Mouse (Mus musculus) ovary, postnatal 36 days (tissue): ENCODE results near the gene B2m.
"Not testable (repeated sequence)": the region's sequence is repeated elsewhere in the genome, so short reads cannot be mapped to it uniquely, and the experiment has no call there.

ENCODE experiments used
- DNase-seq: peaks from one replicate; pipeline ENCODE4 v3.0.0; 2022; ENCODE audit warnings: low spot score, mixed read lengths

The B2m gene

DNA sequence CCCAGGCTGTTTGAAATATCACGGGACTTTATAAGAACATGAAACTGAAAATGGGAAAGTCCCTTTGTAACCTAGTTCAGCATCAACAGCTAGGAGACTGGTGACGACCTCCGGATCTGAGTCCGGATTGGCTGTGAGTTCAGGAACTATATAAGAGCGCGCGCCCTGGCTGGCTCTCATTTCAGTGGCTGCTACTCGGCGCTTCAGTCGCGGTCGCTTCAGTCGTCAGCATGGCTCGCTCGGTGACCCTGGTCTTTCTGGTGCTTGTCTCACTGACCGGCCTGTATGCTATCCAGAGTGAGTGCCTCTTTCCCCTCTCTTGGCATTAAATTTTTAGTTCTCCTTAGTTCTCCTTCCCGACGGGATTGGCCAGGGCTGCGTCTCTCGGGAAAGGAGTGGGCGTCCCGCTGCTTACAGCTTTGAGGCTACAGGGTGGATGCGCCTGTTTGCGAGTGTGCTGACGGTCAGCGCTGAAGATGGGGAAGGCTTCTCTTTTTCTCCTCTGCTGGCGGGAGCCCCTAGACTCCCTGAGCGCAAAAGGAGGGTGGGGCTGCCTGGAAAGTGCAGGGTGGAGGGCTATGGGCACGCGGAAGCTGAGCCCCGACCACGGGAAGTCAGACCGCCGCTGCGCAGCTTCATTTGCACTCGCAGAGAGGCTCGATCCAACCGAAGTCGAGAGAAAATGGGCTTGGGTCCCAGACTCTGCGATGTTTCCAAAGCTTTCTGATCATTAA lies at the start of gene B2m:
B2m (plus strand) TSS at position 179 of the 734 bp plus-strand sequence.
- DNase-seq = peak; percentile 90

DNA sequence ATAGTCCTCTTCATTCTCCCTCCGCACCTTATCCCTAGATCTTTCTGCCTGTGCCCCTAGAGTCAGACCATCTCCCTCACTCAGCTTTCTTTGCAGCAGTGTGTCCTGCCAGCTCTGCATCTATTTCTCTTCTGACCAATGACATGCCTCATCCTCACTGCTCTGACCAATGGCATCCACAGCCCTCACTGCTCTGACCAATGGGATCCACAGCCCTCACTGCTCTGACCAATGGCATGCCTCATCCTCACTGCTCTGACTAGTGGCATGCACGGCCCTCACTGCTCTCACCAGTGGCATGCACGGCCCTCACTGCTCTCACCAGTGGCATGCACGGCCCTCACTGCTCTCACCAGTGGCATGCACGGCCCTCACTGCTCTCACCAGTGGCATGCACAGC lies 49.8 kb upstream of the B2m start:
- DNase-seq = not testable (repeated sequence)

DNA sequence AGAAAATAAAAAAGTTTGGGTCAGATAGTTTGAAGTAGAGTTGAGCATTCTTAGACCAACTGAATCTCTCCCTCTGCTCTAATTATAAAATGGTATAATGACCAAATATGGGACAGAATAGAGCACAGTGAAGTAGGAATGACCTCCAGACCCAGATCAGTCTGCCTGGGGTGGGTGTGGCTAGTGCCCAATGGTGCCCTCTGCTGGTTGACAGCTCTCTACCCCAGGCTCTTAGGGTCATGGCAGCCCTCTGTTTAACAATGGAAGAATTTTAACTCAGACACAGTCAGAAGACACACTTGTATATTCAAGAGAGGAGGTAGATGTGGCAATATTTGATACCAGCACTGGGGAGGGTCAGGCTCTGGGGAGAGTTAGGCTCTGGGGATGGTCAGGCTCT lies 45.4 kb upstream of the B2m start:
- DNase-seq = no peak

DNA sequence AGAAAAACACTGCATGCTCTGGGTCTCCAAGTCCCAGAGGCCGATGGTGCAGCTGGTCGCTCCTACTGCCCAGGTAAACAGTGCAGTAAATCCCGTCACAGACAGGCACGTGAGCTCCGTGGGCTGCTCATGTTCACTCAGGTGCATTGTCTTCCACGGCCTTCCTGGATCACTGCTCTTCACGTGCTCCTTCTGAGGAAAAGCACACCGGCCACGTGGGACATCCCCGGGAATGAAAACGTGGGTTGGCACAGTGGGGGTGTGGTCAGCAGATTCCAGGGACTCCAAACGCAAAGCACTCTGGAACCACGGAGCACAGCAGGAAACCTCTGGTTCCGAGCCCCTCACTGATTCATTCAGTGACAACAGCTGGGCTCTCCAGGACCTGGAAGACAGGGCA lies 39.4 kb upstream of the B2m start:
- no peak for DNase-seq

DNA sequence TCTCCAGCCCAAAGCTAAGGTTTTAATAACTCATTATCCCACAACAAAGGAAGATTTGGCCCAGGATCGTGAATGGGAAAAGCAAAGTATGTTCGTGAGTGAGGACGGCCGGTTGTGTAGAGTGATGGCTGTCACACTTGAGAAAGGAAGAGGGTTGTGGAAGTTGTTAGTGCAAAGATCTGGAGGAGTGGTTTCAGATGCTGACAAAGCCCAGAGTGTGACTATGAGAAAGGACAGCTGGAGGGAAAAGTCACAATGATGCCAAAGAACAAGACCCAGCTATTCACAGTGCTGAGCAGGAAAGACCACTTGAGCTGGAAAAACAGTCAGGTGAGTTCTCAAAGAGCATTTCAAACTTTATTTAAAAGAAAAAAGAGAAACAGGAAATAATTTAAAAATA lies 37.8 kb upstream of the B2m start:
- DNase-seq = no peak

DNA sequence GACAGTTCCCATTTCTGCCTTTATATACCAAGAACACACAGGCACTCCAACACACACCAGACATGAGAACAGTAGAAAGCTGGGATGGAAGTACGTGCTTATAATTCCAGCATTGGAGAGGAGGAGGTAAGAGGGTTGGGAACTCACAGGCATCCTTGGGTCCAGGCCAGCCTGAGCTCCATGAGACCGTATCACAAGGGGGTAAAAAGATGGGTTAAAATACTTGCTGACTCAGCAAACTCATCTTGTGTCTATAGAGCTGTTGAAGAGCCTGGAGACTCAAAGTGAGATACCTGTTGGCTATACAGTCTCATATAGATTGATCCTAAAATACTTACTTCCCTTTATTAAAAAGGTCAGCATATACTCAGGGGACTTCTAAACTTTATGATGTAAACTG lies 30.6 kb upstream of the B2m start:
- no peak for DNase-seq

DNA sequence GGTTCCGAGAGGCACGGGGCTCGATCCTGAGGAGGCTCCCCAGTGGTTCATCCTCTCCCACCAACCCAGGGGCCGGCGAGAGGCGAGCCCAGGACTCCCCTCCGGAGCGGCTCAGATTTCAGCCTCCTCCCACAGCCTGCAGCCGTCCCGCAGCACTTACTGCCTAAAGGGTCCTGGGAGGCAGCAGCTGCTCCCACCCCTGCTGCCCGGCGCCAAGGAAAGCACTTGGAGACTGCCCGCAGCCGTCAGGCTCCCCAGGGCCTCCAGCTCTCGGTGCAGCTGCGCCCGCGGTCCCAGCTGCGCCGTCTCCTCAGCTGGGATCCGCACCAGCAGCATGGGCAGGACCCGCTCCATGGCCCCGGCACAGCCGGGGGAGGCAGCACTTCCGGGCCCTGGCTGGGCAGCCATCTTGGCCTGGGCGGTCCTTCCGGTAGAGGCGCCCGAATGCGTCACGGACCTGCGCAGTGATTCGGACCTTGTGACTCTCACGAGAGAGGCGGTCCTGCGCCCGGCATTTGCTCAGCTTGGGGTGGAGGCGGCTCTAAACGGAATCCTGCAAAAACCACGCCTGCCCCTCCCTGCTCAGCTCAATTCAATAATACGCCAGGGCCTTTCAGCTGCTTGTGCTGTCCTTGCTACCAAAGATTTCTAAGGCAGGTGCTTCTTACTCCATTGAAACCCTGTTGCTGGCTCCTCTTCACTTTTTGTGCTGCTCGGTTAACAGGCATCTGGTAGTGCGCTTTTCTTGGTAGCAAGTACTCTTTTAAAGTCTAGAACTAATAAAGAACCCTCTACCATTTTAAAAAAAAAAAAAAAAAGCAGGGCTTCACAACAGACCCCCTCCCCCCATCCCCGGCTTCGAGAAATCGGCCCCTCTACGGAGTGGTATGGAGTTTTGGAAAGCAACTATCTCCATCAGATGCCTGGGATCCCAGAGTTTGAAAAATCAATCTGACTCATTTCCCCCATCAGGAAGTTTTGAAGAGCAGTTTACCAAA lies 29.2 kb upstream of the B2m start, which contains the start of gene Spg11:
Spg11 (minus strand) TSS at position 426 of the 998 bp plus-strand sequence.
- DNase-seq = peak; percentile 97

DNA sequence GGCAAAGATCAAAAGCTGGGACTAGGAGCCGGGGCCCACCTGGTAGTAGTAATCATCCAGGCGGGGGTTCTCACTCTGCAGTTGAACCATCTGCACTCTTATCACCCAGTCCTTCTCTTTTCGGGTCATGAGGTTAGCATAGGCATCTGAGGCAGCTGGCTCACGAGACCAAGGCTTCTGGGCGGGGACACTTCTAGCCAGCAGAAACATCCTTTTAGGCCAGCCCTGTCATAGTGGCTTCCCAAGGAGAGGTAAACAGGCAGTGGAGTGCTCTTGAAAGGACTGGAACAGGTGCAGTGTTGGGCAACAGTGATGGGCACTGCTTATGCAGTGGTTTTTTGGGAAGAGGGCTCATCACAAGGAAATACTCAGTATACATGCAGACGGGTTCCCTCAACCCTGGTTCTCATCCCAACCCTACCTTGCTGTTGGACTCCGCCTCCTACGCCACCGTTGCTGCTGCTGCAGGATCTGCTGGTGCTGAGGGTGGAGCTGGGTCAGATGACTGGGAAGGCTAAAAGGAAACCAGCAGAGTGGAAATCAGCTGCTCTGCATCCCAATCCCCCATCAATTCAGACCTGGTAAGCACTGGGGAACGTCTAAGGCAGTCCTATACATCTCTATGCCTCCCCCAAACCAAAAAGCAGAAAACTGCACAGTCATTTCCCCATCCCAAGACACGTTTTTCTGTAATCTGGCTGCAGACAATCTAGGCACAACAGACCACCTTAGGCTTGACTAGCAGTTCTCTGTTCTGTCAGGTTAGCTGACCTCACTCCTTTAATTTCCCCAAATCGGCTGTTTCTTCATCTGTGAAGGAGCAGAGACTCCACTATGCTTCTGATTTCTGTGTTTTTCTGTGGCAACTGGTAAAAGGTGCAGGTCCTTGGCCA lies 21.6 kb upstream of the B2m start:
- DNase-seq = no peak

DNA sequence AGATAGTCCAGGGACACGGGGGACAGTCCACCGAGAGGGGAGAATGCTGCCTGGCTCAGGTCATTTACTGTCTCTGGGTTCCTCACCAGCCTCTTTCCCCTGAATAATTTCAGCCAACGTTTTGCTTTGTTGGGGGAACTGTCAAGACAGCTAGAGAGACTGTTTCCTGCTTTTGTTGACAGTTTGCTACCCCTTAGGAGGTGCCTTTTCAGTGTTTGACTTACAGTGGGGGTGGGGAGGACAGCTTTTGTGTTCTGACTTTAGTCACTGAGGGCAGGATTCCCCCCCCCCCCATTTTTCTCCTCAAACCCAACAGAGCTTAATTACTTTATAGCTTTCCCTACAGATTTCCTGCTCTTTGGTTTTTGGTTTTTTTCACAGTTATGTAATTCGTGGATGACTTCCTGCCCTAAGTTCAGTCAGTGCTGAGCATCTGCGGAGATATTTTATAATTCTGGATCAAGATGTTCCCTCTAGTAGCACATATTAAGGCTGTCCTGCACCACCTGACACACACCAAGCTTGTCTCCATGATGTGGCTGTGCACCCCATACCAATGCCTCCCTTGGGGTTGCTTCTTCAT lies 20.6 kb upstream of the B2m start:
- DNase-seq = no peak

DNA sequence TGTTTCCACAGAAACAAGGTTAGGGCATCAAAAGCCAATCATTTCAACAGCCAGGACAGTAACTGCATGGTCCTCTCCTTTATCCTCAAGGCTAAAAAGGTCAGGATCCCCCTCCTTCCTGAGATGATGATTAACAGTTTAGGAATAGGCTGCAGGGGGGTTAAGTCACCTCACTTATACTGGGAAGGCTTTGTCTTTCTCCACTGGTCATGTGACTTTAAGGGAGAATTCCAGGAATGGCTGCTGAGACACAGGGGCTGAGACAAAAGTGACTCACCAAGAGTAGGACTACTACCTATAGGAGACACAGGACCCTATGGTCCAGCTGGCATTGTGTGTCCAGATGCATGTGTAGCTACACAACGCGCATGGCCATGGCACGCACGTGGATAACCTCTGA lies 19.9 kb upstream of the B2m start:
- no peak for DNase-seq

DNA sequence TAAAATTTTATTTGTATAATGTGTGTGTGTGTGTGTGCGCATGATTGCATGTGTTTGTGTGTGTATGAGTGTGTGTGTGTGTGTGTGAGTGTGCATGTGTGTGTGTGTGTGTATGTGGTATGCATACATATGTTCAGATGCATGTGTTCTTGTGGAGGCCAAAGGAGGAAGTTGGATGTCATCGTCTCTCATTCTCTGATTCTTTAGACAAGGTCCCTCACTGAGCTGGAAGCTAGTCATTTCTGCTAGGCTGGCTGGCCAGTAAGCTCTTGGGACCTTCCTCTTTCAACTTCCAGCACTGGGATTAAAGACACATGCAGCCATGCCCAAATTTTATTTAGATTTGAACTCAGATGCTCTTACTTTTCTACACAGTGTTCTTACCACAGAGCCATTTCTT lies 15.4 kb upstream of the B2m start:
- DNase-seq = no peak

DNA sequence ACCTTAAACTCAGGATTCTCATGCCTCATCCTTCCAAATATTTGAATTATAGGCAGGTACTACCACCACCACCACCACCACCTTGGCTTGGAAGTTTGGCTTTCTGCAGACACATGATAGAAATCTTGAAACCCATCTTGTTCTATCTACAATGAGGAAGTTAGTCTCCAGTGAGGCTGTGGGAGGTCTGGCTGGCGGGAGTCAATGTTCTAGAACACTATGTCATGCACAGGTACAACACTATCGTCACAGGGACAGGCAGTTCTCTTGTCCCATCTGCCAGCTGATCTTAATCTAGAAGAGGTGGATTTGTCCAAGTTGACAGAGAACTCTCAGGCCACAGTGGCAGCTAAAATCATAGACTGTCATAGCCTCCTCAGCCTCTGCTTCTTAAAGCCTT lies 14.9 kb upstream of the B2m start:
- no peak for DNase-seq

DNA sequence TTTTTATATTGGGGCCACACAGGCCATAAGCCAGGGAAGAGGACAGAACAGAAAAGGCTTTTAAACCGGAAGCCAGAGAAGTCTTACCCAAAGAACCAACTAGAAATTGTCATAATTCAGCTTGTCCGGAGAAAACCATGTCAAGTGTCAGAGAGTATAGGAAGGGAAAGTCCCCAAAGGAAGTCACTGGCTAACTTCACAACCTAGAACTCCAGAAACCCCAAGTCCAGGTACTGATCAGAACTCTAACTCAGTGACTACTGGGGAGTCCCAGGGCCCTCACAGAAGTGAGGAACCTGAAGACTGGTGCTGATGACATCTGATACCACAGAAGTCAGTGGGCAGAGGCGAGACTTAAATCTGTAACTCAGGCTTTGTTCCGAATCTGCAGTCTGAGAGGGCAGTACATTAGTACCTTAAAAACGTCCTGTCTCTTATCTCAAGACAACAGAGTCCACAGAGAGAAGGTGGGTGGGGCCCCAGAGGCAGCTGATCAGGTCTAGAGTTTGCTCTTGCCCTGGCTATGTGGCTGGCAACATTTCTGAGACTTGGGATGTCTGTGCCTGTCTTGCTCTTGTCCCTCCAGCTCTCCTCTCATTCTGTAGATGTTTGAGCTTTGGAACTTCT lies 9.5 kb upstream of the B2m start:
- DNase-seq = no peak

DNA sequence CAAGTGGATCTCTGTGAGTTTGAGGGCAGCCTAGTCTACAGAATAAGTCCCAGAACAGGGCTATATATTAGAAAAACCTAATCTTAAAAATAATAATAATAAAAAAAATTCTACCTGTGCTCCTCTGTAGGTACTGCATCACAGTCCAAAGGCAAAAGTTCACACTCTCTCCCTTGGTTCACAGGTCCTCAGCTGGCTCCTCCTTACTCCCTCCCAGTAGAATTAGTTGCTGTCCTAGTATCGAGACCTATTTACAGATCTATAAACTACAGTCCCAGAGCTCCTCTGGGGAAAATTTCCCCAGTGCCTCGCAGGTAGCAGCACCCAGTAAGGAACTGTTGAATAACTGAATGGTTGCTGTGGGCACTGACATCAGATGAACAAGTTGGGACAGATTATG lies 6.7 kb upstream of the B2m start:
- no peak for DNase-seq

DNA sequence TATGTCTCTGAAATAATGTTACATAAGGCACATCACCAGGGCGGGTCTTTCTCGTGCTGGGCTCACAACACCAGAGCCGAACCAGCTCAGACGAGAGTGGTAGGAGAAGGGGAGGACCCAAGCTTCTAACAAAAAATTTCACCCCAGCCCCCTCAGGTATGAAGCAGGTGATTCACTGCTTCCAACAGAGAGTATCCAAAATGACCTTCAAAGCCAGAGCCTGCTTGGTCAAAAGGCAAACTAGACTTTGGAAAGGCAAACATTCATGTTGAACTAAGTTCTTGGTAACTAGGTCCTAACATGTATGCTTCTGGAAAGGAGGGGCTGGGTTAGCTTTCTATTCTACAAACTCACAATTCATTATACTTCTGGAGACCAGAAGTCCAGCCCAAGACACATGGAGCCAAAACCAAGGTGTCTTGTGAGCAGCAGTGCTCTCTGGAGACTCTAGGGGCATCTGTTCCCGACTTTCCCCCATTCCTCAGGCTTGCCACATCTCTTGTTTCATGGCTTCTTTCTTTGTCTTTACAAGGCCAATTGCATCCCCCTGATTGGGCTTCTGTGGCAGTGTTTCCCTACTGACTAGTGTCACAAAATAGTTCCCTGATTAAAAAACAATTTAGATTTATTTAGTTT lies 6.0 kb upstream of the B2m start:
- DNase-seq = no peak

DNA sequence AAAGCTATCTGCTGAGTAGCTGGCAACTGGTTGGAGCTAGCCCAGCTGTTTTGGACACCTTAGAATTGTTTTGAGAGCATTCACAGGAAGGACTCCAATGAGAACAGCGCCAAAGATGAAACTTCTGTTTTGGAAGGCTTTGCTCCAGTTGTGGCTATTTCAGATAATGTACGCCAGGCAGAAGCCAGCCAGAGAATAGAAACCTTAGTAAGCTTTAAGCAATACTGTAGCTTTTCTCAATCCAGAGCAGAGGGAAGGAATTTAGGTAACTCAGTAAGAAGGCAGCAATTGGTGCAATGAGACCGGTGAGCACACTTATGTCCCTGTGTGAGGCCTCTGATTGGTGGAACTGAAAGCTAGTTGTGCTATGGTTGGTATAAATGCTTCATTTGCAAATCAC lies 4.4 kb upstream of the B2m start:
- no peak for DNase-seq

DNA sequence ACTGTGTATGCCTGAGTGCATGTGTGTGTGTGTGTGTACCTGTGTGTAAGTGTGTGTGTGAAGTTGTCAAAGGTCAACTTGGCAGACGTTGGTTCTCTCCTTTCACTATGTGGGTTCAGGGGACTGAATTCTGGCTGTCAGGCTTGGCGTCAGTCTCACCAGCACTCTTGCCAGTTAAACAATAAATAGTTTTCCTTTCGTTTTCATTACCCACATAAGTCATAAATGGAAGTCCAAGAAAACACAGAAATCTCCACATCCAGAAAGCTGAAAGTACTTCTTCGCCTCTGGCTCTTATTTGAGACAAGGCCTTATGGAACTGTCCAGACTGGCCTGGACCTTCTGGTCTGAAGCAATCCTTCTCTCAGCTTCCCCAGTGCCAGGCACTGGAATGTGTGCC lies 1.7 kb upstream of the B2m start:
- no peak for DNase-seq

DNA sequence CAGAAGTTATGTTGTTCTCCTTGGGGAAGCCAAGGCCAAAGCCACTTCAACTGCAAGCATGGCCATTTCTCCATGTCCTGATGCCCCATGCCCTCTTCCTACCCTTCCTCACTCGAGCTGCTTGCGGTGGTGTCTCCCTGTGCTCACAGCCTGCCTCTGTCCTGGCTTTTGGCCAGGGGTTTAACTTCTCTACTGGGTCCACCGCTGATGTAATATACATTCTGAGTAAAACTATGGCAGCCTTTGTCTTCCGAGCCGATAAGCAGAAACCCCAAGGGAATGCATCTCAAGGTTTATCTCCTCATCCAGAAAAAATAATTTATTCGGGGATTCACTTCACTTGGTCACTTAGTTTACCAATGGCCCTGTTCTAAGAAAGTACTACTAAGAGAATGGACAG lies 799 bp upstream of the B2m start:
- no peak for DNase-seq

DNA sequence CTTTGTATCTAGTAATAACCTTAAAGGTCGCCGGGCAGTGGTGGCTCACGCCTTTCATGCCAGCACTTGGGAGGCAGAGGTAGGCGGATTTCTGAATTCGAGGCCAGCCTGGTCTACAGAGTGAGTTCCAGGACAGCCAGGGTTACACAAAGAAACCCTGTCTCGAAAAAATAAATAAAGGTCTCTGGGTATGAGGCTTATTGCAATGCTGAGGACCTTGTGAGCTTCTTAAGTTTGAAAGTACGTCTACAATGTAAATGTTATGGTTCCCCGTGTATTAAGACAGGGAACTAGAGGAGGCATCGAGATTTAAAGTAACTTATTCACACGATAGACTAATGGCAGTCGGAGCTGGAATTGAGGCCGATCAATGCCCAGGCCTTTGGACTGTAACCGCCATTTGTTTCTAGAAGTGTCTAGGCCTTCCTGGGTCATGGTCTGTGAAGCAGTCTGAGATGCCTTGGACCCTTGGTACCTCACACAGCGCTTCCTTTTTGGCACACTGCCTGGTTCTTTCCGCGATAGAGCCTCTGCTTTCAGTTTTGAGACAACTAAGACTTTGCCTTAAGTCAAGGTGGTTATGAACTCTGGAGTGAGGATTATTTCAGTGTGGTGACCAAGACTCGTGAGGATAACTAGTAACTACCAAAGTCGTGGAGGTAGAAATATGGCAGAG lies 894 bp downstream of the B2m start:
- DNase-seq = peak; percentile 55

DNA sequence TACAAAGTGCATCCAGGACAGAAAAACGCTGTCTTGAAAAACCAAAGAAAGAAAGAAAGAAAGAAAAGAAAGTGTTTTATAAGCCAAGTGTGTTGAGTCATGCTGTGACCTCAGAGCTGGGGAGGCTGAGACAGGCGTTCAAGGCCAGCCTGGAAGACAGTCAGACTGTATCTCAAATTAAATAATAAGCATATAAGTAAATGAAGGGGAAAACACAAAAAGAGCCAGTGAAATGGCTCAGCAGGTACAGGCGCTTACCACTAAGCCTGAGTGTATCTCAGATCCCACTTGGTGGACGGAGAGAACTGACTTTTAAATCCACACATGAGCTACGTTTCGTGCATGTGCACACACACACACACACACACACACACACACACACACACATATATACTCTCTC lies 1.8 kb downstream of the B2m start:
- DNase-seq = no peak
